Mouse (Mus musculus) gastrocnemius, postnatal 10 days (tissue): ENCODE data around the gene Capn12. TPM values are rescaled to one million over a fixed set of nuclear protein-coding genes. Genes with fewer than 3 reads are reported as not detected.
A peak's percentile ranks its signal among the peaks of the same experiment; 100 is the strongest.

Experiments
- DNase-seq: peaks from one replicate; pipeline ENCODE4 v3.0.0; 2021; ENCODE audit warnings: mixed read lengths
- long read RNA-seq, 2 experiments: library from polyadenylated mRNA; stranded (forward); transcript quantifications; one replicate each; pipeline ENCODE4 v2.0.0; 2021
- total RNA-seq, 2 experiments: library from RNA; stranded (reverse); gene quantifications; 2 replicates each; pipeline ENCODE4 v1.2.3; 2021

Capn12 gene
- under 1 TPM; 0.23 to 0.27 TPM for total RNA-seq
- long read RNA-seq, experiment 1: 0 reads
- long read RNA-seq, experiment 2: 0 reads

GRCm38 (mm10) chr7:28881199-28881598 lies at the start of gene Capn12:
Gene Capn12 (plus strand): TSS chr7:28881422.
- no peak for DNase-seq

GRCm38 (mm10) chr7:28832137-28832536 lies 49.1 kb upstream of the Capn12 start:
- DNase-seq: no peak

DNA sequence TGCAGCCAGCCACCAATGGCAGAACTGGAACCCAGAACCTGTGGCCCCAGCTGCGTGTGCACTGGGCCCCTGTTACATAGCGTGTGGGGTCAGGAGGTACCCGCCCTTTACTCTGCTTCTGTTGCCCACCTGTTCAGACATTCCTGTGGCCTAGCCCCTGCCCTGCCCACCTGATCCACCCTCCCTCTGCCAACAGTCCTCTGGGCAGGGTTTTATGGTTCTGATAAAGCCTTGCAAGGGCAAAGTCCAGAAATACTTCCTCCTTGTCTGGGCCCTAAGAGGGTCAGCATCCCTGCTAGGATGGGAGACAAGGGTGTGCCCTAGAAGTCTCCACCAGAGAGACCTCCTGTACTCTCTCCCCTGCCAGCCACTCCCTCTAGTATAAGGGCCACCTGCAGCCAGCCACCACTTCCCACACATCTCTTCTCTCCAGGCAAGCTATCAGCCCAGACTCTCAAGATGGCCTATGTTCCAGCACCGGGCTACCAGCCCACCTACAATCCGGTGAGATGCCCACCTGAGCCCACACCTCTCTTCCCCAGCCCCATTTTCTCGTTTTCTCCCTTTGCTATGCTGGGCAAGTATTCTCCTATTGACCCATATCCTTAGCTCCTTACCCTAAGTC lies 47.4 kb upstream of the Capn12 start, which contains the start of gene Lgals4:
Gene Lgals4 (plus strand): TSS at position 132 of the 625 bp plus-strand sequence.
- DNase-seq: no peak

GRCm38 (mm10) chr7:28836936-28837335 lies 44.3 kb upstream of the Capn12 start:
- DNase-seq: no peak

DNA sequence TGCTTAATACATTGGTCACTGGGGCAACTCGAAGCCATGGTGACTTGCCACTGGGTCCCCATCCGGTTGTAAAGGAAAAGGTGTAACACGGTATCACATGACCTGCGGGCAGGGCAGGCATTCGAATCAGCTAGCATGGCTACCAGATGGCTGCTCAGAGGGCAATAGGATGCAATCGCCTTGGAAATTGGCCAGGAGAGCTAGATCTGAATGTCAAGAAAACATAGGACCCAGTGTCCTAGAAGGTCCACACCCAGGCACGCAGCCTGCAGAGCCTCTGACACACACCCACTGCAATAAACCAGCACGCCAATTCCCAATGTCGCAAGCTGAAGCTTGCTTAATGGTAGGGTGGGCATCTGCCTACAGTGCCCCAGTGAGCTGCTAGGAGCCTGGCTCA lies 42.9 kb upstream of the Capn12 start:
- DNase-seq: no peak

DNA sequence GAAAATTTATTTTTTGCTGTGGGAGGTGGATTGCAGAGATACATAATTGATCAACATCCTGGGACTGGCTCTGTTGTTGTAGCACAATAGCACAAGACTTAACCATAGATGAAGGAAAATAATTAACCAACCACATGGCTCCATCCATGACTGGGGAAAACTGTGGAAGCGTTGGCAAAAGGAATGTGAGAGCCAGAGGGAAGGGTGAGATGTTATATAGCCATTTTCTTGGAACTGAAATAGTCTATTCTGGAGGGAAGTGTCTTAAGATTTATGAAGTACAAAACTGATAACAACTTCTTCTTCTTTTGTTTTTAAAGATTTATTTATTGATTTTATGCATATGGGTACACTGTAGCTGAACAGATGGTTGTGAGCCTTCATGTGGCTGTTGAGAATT lies 33.9 kb upstream of the Capn12 start:
- no peak for DNase-seq

GRCm38 (mm10) chr7:28849700-28850236 lies 31.5 kb upstream of the Capn12 start:
- DNase-seq: no peak

DNA sequence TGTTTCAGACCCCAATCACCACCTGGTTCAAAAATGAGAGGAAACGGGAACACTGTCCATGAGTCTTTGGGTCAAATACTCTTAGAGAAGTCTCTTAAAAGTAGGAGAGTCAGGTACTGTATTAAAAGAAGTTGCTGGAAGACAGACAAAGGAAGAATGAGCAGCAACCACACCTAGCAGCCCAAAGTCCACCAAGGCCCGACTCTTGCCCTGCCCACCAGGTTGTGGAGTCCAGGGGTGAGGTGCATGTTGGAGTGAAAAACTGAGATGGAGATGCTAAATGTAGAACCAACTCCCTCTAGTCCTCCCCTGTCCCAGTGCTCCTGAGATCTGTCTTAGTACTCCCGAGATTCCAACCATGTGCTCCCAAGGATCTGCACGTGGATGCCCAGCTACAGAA lies 30.6 kb upstream of the Capn12 start:
- DNase-seq: no peak

DNA sequence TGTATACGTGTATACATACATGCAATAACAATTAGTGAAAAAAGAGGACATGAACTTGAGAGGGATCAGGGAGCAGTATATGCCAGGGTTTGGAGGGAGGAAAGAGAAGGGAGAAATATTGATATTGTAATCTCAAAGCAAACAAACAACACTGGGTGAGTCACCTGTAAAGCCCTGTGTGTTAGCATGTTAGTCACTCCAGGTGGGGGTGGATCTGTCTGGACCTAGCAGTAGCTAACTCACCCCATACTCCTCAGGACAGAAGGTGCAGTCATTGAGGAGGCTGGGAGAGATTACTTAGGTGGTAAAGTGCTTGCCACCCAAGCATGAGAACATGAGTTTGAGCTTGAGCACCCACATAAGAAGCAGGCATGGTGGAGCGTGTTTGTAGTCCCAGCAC lies 21.3 kb upstream of the Capn12 start:
- DNase-seq: no peak

GRCm38 (mm10) chr7:28860898-28861297 lies 20.3 kb upstream of the Capn12 start:
- DNase-seq: no peak

DNA sequence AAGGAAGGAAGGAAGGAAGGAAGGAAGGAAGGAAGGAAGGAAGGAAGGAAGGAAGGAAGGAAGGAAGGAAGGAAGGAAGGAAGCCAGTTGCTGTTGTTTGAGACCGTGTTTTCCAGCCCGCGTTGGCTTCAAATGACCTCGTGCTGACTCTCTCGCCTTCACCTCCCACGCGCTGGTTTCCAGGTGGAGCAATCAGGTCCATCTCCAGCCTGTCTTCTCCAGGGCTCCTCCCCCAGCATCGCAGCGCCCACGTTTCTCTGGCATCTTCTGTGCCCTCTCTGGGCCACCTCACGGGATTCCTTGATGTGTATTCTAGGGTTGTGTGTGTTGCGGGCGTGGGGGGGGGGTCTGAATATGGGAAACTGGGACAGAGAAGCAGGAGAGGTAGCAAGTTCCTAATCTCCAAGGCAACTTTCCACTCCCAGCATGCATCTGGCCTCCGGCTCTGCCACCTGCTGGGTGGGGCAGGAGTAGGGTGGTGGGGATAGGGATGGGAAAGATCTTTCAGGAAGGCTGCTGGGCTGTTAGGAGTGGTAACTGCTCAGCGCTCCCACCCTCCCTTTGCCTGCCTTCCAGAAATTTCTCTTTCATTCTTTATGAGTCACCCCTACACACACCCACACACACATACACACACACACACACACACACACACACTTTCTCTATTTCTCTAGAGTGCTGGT lies 18.3 kb upstream of the Capn12 start:
- no peak for DNase-seq

DNA sequence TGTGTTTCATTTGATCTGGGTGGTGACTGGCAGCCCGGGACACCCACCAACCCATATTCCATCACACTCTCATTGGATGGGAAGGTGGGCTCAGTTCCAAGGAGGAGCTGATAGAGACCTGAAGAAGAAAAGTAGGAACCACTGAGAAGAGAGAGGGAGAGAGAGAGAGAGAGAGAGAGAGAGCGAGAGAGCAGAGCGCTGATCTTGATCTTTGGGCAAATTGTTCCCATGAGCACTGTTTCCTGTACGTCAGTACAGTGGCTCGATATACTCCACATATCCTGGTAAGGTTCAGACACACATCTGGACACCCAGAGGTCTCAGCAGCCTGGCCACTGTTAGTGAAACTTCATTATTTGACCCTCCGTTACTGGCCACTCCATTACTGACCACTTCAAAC lies 17.7 kb upstream of the Capn12 start, which contains the start of gene Lgals7:
Gene Lgals7 (plus strand): TSS at position 314 of the 400 bp plus-strand sequence.
- DNase-seq: no peak

DNA sequence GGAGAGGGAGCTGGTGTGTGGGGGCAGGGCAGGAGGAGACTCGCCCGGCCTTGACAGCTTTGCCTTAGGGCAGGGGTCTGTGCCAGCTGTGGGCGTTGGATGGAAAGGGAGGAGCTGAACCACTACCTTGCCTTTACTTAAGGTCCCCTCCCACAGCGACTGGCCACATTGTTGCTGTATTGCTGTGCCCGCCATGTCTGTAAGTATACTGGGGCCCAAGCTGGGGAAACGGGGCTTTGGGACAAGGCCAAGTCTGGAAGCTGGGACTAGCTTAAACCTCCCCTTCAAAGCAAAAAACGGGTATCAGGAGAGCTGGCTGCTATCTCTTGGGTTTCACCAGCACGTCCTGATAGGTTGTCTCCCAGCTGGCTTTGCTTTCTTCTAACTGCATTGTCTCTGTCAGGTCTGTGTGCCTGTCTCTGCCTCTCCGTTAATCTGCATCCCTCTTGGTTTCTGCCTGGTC lies 16.9 kb upstream of the Capn12 start:
- DNase-seq: no peak

DNA sequence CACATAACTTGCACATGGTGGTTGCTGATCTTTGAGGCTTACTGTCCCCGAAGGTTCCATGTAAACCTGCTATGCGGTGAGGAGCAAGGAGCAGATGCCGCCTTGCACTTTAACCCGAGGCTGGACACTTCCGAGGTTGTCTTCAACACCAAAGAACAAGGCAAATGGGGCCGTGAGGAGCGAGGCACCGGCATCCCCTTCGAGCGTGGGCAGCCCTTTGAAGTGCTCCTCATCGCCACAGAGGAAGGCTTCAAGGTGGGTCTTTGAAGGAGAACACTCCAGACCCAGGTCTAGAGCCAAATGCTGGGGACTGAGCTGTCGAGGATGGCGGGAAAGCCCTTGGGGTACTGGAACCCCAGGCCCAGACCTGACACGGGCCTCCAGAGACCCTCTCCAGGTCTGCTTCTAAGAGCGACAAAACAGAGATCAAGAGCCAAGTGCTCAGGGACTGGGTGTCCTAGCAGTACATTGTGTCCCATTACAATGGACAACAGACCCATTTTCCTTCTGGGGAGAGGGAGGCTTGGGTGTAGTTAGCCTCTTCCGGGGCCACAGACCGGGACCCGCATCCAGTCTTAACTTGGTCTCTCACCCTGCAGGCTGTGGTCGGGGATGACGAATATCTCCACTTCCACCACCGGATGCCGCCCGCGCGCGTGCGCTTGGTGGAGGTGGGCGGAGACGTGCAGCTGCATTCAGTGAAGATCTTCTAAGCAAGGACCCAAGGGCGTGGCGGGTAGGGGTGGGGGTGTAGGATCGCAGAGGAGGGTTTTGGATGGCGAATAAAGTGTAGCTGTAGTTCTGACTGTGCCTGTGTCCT lies 15.5 kb upstream of the Capn12 start:
- peak; percentile 74 for DNase-seq

DNA sequence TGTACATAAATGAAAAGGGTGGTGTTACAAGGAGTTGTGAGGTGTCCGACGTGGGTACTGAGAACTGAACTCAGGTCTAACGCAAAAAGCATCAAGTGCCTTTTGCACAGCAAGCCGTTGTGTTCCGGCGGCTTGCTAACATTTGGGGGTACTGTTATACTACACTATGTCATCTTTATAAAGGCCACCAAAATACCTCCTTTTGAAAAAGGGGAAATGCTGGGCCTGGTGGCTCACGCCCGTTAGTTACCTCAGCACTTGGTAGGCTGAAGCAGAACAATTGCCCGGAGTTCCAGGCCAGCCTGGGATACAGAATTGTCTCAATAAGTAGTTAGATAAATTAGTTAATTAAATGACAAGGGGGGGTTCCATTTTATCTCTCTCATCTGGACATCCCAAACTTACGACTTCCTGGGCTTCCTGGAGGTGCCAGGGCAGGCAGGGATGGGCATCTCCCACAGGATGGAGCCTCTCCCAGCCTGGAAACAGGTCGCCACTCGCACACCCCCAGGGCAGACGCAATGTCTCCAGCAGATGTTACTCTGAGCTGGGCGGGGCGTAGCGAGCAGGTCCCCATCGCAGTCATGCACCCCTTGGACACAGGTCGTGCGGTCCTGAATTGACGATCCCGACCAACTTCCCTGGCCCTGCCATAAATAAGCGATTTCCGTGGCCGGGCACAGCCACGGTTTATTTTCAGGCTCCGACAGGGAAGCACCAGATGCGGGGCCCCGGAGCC lies 14.3 kb upstream of the Capn12 start:
- DNase-seq: no peak

DNA sequence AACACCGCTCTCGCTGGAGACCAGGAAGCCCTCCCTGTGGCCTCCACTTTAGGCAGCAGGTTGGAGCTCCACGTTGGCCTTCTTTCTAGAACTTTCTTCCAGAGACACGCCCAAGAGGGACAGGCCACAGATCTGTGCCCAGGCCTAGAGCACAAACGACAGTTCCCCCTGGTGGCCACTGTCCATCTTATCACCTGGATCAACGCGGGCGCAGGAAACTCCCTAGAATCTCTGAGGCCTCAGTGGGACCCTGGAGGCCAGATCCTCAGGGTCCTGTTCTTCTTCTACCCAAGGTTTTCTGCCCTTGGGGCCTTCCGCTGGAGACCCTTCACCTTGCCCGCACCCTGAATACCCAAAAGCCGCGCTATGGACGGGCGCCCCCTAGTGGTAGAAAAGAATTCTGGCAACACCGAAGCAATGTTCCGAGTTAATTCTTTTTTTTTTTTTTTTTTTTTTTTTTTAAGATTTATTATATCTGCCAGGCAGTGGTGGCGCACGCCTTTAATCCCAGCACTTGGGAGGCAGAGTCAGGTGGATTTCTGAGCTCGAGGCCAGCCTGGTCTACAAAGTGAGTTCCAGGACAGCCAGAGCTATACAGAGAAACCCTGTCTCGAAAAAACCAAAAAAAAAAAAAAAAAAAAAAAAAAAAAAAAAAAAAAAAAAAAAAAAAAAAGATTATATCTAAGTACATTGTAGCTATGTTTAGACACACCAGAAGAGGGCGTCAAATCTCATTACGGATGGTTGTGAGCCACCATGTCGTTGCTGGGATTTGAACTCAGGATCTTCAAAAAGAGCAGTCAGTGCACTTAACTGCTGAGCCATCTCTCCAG lies 13.5 kb upstream of the Capn12 start:
- DNase-seq: peak; percentile 82

DNA sequence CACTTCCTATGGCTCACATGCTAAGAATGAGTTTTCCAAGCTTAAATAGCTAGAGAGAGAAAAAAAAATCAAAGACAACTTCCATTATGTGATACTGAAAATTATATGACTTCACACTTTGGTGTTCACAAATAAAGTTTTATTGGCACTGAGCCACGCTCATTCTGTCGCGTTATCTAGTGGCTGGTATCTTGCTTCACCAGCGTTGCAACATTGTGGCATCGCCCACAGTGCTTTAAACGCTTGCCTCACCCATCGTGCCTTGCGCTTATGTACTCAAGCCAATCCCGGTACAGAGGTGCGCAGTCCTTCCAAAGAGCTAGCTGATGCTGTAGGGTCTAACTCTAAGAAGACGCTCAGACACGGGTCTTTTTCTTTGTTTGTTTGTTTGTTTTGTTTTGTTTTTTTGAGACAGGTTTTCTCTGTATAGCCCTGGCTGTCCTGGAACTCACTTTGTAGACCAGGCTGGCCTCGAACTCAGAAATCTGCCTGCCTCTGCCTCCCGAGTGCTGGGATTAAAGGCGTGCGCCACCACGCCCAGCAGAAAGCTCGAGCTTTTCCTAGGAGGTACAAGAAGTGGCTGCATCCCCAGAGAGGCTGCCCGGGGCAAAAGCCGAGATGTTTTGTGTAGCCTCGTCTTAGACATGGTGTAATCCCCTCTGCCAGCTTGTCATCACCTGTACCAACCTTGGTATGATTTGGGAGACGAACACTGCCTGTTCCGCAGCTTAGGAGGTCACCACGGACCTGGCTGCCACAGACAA lies 10.1 kb upstream of the Capn12 start:
- no peak for DNase-seq

- DNase-seq: no peak
Observed at GRCm38 (mm10) chr7:28874565-28874964, 6.7 kb upstream of the Capn12 start.

GRCm38 (mm10) chr7:28876099-28876498 lies 5.1 kb upstream of the Capn12 start:
- DNase-seq: no peak

DNA sequence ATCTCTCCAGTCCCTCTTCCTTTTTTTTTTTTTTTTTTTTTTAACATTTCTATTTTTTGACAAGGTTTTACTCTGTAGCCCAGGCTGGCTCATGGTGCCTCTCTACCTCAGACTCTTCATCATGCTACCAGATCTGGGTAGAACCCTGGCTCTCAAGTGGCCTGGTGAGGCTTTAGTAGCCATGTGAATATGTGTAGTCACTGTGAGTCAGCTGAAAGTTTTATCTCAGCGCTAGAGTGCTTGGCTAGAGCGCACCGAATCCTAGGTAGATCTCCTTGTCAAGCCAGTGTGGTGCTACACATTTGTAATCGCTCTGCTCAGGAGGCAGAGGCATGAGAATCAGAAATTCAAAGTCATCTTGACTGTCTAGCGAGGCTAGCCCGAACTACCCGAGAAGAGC lies 4.1 kb upstream of the Capn12 start:
- DNase-seq: no peak
